Mouse (Mus musculus): ENCODE measurements around the gene Atp2a2.

DNA sequence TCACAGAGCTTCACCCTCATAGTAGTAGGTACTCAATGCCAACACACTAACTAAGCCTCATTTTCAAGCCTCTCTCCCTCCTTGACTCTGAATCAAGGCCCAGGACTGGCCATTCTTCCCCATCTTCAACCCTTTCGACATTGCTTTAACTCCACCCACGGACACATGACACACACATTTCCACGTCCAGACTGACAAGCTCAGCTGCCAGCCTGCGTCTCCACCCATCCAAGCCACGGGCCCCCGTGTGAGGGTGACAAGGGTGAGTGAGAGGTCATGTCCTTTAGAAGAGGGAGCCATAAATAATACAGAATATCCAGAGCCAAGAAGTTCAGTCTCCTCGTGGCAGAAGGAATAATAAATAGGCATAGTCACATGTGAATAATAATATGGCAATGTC lies 7.6 kb upstream of the Atp2a2 start:
- TF ChIP-seq POLR2A (IDR thresholded peaks at IDR 0.05; ENCODE audit: extremely low read depth, insufficient read depth, low read length) (no peak), CTCF (IDR thresholded peaks at IDR 0.05; ENCODE audit: low read depth, low read length) (no peak)

Data from liver, adult 2 months (tissue).